Mouse (Mus musculus) lung, postnatal 14 days (tissue): Measurements from ENCODE around the gene Gpr182.
"Not testable (repeated sequence)": the region's sequence is repeated elsewhere in the genome, so short reads cannot be mapped to it uniquely, and the experiment has no call there.

Experiments
- DNase-seq: peaks from one replicate; pipeline ENCODE4 v3.0.0; 2021

Gpr182 gene

DNA sequence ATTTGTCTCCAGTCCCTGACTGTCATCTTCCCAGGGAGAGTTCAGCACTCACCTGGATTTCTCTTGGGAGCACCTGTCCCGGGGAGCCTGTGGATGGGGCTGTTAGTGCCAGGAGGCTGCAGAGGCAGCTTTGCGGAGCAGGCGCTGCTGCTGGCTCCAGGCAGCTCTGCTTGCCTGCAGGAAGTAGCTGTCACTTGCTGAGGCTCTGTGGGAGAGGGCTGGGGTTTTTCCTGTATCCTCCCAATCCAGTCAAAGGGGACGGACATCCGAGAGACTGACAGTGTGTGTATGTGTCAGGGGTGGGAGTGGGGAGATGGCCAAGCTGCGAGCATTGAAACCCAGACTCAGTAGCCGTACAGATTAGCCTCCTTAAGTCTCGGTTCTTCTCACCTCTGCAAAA is at the start of gene Gpr182:
TSS of gene Gpr182 (minus strand) at position 185 of the 400 bp plus-strand sequence.
- DNase-seq, result peak; percentile 58

DNA sequence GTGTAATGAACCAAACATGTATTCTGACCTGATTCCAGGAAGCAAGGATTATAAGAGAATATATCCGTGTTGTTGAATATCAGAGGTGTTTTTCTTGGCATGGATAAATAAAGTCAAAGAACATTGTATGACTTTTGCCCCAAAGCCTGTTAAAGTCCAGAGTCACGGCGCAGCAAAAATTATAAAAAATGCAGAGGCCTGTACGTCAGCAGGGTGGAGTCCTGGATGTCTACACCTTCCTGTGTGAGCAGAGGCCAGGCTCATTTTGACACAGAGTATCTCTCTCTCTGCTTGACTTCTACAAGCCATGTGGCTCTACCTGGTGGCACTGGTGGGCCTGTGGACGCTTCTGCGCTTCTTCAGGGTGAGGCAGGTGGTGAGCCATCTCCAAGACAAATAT is 49.4 kb upstream of the Gpr182 start, which contains the start of gene Rdh16:
TSS of gene Rdh16 (plus strand) at position 262 of the 400 bp plus-strand sequence.
- DNase-seq, result no peak

DNA sequence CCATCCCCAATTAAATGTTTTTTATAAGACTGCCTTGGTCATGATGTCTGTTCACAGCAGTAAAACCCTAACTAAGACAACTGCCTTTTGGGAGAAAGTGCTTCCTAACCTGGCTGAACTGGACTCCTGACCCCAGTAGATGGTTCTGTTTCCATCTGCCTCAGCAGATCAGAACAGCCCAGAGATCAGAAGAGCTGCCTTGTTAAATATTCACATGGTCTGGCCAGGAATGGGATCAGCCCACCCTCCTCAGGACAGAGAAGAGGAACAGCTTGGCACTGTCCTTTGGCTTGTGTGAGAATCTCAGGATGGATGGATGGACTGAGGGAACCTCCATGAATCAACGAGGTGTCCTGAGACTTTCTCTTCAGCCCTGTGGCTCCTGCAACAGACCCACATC is 47.8 kb upstream of the Gpr182 start:
- no peak for DNase-seq

DNA sequence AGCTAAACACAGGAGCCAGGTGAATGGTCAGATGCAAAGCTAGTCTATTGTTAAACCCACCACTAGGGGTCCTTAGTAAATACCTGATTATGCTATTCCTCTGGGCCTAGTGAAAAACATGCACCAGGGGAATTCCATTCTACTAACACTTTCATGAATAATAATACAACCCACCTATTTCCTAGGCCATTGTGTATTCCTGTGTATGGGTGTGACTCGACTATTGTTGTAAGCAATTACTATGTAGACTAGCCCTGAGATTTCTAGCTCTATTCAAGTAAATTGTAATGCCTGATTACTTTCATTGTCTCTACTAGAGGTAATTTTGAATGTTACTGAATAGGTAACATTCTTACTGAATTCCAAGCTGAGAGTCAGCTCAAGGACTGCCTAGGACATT is 33.9 kb upstream of the Gpr182 start:
- DNase-seq, result not testable (repeated sequence)

DNA sequence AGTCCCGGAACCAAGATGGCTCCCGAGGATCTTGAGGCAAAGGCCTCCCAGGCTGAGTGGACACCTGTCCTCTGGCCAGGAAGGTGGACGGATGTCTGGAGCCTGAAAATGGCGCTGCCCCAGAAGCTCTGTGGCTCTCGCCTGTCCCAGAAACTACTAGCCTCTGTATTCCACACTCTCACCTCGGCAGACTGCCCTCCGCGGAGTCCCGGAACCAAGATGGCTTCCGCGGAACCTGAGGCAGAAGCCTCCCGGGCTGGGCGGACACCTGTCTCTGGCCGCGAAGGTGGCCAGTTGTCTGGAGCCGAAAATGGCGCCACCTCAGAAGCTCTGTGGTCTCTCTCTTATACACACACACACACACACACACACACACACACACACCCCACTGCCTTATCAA is 30.8 kb upstream of the Gpr182 start:
- DNase-seq, result not testable (repeated sequence)

DNA sequence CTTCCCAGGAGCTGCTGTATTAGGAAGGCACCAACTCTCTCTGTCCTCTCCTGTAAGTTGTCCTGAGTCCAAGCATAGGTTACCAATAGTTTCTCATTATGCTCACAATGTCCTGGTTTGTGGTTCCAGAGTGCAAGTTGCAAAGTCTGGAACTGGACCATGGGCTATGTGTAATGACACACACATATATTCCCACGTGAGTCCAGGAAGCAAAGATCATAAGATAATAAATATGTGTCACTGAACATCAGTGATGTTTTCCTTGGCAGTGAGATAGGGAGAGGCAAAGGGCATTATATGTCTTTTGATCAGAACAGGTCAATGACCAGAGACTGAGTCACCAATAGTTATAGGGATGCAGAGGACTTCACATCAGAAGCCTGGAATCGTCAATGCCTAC is 24.5 kb upstream of the Gpr182 start, which contains the start of gene Rdh9:
TSS of gene Rdh9 (plus strand) at position 376 of the 400 bp plus-strand sequence.
- DNase-seq, result no peak

DNA sequence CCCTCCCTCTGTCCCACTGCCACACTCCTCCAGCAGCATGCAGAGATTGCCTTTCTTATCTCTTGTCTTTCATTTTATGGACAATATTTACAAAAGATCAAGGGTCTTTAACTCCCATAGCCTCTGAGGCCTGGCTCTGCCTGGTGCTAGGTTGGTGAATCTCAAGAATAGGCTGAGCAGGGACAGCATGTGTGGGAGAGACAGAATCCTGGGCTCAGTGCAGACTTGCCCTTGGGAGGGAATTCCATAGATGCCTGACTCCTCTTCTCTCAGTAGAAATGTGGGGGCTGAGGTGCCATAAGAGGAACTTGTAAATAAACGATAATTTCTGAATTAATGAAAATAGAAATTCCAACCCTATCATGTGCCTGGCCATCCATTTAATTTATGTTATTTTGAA is 15.0 kb upstream of the Gpr182 start:
- no peak for DNase-seq

DNA sequence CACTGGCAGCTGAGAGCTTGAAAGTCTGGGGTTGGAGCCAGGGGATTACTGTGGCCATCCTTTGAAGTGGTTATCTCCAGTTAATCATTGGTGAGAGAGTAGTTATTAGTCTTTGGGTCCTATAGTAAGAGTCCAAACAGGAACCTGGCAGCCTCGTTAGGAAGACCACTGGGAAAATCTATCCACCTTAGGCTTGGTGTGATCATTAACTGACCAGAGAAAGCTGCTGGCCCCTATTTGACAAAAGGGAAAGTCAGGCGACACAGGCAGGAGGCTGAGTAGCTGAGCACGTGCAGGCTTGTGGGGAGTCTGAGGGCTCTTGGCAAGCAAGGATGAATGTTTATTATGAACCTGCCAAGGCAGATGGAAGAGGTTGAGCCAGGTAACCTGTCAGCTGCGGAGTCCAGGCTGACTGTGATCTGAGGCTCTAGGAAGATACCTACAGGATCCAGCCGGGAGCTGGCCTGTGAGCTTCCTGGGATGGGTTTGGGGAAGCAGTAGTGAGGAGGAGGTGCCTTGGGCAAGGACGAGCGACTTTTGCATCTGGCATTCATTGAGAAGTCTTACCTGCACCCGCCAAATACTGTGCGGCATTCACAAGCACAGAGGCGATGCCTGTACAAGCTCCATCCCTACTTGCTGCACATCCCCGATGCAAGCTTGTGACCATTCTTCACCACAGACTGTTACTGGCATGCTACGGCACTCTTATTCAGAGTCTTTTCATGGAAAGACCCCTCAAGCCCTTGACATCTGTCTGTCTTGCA is 12.6 kb upstream of the Gpr182 start:
- DNase-seq, result no peak

DNA sequence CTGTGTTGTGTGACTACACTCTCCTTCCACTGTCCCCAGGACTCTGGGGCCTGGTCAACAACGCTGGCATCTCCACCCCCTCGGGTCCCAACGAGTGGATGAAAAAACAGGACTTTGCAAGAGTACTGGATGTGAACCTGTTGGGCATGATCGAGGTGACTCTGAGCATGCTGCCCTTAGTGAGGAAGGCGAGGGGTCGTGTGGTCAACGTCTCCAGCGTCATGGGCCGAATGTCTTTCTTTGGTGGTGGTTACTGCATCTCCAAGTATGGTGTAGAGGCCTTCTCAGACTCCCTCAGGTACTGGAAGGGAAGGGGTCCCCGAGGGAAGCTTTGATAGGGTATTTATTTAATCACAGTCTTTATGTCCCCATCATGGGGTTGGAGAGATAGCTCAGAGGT is 11.4 kb upstream of the Gpr182 start:
- not testable (repeated sequence) for DNase-seq

DNA sequence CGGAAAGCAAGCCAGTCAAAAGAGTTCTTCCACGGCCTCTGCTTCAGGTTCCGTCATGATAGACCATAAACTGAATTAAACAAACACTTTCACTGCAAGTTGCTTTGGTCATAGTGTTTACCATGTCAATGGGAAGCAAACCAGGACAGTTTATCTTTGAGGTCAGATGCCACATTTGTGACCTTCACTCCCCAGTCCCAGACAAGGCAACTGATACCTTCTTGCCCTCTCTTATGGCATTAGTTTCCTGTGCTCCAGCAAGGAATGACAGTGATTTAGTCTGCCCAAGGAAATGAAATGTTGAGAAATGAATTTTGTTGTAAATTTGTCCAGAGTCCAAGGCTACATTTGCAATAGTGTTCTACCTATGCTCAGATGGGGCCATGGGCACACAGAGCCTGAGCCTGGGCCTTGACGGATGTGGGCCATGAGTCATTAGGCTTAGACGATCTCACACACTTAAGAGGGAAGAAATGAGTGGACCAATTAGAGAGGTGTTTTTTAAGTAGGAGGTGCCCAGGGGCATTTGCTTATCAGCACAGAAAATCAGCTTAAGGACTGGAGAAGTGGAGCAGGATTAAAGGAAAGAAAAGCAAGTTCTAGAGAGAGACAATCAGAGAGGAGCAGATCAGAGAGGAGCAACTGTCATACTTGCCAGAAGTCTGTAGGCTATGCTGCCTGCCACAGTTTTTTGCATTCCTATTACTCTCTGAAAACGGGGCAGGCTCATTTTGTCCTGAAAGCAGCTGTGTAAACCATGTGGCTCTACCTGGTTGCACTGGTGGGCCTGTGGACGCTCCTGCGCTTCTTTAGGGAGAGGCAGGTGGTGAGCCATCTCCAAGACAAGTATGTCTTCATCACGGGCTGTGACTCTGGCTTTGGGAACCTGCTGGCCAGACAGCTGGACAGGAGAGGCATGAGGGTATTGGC is 7.9 kb upstream of the Gpr182 start, which contains the start of the genes Rdh1 and Rdh16f1:
TSS of gene Rdh1 (plus strand) at position 541 of the 930 bp plus-strand sequence.
TSS of gene Rdh16f1 (plus strand) at position 607 of the 930 bp plus-strand sequence.
- no peak for DNase-seq

DNA sequence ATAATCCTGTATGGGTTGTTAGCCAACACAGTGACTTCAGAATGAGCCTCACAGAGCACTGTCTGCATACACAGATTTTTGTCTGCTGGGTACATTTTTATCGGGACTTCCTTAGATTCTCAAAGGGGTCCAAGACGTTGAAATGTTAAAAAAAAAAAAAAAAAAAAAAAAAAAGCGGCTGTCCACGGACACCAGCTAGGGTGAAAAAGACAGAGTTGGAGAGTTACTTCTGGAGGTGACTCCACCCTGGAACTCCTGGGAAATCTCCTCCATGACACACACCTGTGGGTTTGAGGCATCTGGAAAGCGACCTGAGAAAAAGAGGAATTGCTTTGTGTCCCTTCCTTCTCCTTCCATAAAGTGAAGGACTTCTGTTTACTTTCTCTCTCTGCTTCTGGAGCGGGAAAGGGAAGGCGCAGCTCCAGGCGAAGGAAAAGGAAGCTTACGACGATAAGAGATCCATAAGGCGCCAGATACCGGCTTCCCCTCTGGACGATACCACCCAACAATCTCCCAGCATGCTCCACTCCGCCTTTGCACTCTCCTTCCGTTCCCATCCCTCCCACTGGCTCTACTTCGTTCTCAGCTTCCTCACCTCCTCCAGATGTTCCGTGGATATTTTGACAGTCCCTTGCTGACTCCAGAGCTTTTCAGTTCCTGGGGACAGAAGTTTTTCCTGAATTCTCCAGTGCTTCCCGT is 4.4 kb upstream of the Gpr182 start:
- peak; percentile 48 for DNase-seq

DNA sequence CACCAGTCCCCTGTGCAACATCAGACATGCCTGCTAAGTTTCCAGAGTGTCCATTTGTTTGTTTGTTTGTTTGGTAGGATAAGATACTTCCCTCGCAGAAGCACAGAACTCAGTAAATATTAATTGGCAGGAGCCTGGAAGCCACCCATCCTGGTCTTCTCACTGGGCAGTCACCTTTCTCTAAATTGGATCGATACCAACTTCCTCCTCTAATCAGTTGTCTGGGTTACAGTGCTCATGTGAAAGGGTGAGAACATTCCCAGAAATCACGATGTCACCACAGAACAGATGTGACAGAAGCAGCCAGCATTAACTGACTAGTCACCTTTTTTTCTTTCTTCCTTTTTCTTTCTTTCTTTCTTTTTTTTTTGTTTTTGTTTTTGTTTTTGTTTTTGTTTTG is 3.7 kb upstream of the Gpr182 start:
- no peak for DNase-seq

DNA sequence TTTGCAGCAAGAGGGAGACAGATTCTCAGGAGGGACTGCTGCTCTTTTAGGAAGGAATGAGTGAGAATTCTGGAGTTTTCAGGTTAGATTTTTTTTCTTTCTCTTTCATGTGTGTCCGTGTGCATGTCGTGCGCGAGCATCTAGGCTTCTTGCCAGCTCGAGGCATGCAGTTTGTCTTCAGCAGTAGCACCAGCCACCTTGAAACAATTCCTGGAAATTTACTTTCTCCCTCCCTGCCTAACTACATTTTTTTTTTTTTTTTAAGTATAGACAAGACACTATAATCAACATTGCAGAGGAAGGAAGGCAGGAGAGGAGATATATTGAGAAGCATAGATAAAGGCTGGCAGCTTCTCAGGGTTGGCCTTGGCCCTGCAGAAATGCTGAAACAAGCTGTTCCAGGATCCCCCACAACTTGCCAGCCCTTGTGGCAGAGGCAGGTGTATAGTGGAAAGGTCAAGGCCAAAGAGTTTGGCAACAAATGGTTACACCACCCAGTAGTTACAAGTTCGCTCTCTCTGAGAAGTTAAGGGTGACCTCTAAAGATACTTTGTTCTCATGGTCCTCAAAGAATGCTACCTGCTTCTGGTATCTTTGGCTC is 3.1 kb upstream of the Gpr182 start:
- peak; percentile 58 for DNase-seq

DNA sequence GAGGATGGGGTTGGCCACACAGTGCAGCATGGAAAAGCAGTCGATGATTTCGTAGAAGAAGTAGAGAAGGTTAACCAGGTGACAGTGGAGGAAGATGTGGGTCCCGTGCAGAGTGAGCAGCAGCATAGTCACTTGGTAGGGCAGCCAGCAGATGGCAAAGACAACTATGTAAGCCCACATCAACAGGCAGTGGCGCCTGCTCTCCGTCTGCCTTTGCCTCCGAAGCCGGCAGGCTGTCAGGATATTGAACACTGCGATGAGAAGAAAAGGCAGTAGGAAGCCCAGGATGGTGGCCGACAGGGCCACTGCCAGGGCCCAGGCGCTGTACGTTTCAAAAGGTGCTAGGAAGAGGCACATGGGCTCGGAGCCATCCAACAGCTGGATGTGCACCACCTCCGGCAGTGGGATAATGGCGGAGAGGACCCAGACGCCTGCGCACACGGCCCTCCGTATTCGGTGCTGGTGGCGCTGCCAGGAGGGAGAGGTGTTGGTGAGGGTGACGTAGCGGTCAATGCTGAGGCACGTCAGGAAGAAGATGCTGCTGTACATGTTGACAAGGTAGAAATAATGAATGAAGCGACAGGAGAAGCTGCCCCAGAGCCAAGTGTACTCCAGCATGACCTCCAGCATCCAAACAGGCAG is 1.3 kb downstream of the Gpr182 start:
- DNase-seq, result no peak

DNA sequence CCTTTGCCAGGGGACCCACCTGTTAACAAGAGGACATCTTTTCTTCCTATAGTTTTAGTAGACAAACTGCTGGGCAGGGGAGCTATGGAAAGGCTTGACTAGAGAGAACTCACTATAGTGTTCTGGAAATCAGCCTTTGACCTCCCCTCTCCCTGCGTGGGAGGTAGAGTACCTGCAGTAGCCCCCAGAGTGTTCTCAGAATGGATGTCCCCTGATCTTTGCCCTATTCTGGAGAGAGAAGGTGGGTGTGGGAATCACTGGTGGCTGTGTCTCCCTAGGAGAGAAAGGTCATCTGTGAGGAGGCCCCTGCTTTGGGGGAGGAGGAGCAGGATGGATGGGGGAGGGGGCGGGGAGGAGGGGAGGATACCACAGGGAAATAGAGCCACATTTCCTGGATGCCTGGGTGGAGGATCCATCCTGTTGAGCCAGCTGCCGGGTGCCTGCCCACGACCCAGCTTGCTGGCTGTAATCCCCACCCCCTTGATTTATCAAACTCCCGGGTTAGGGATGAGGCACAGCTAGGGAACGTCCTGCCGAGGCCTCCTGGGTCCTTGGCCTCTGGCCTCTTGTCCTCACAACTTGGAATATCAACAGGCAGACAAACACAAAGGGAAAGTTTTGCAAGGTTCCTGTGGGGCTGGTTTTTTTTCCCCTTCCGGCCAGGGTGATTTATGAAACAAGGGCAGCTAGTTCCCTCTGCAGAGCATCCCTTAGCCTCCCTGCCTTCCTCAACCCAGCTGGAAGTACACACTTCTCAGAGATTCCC is 2.5 kb downstream of the Gpr182 start:
- peak; percentile 37 for DNase-seq

DNA sequence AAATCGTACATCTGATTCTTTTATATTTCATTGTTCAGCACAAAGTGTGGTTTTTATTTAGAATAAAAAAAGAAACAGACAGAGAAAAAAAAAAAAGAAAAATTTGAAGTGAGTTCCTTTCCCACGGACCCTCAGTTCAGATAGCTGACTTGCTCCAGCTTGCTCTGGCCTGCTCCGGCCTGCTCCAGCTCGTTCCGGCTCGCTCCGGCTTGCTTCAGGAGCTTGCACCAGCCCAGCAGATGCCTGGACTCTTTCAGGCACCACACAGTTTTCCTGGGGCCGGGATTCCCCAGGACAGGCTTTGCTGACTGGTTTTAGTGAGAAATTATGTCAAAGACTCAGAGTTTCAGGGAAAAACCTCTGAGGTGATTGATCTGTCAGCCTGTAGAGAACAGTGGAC is 4.3 kb downstream of the Gpr182 start:
- no peak for DNase-seq

DNA sequence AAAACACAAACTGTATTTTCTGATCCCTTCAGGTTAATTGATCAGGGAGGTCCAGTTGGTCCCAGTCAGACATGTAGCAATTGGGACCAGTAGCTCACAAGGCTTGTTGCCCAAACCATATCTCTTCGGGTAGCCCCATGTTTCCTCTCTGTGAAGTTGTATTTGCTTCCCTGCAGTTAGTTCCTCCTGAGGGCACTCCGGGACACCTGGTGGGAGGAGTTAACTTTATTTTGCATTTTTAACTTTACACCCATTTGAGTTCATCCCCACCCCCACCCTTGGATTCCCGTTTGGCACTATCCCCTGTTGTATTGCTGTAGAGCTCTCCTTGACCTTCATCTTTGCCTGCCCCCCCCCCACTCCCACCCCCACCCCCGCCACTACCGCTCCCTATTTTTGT is 5.6 kb downstream of the Gpr182 start:
- no peak for DNase-seq

DNA sequence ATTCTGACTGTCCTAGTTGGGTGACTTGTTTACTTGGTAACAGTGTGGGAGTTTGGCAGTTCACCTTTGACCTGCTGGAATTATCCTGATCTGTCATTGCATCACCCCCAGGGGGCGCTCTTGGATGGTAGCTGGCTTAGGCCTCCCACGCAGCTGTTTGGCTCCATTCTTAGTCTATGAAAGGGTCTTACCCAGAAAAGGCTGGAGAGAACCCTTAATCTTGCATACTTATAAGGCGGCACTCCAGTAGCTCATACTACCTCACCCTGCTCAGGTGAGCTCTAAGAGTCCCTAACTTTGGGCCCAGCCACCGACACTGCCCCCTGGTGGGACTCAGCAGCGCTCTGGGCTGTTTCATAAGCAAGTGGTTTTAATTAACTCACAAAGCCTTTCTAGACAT is 6.9 kb downstream of the Gpr182 start:
- DNase-seq, result peak; percentile 60

DNA sequence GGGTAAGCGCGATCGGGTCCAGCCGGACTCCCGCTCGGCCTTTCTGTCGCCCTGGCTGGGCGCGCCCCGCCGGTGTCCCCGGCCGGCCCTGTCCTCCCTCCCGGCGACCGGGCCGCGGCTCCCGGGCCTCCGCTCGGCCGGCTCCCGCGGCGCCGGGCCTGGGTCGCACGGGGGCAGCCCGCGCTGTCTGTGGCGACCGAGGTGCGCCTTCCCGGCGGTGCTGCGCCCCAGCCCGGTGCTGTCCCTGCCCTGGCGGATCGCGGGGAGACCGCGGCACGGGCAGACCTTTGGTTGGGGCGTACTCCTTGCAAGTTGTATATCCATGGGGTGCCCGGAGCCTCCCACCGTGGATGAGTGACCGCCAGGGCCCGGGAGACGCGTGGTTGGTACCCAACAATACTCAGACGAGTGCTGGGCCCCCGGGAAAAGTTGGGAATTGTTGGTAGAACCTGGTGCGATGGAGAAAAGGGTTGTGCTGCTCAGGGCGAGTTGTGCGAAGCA is 11.8 kb downstream of the Gpr182 start:
- DNase-seq, result peak; percentile 27

DNA sequence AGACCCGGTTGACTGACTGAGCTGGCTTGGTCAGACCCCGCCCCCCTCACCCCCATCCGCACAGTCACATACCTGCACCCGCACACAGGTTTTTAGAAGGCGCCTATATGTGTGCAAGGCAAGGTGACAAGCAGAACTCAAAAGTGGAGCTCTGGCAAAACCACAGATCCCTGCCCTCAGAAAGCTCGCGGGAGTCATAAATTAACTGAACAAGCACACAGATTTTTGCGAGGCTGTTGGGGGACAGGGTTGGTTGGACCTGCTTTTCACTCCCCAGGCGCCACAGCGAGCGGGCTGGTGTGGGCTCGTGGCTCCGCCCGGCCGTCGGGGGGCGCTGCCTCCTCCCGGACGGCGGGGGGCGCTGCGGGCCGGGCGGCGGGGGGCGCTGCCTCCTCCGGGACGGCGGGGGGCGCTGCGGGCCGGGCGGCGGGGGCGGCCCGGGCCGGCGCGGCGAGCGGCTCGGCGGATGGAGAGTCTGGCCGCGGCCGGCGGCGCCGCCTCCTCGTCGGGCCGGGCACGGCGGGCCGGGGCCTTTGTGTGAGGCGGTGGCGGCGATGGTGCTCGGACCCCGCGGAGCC is 12.4 kb downstream of the Gpr182 start, which contains the start of gene Zbtb39:
TSS of gene Zbtb39 (plus strand) at position 456 of the 578 bp plus-strand sequence.
- DNase-seq, result peak; percentile 84
